Mouse (Mus musculus) CH12.LX (cell line): Measurements from ENCODE around the gene Cabp1. TPM values are rescaled to one million over a fixed set of nuclear protein-coding genes. Genes with fewer than 3 reads are reported as not detected.
A peak's percentile ranks its signal among the peaks of the same experiment; 100 is the strongest.

Experiments used
- DNase-seq: peaks from one replicate; pipeline ENCODE4 v3.0.0-alpha.2; 2013; ENCODE audit errors: extremely low read depth
- H3K27ac ChIP-seq: 2 replicates; pipeline ENCODE4 v1.5.1; 2012; ENCODE audit warnings: low read depth, mild to moderate bottlenecking, control low read depth, moderate library complexity; ENCODE audit not compliant: insufficient read depth
- H3K27me3 ChIP-seq: replicated peaks from 2 replicates; pipeline ENCODE3; 2012; ENCODE audit warnings: inconsistent platforms
- H3K36me3 ChIP-seq, 2 experiments: replicated peaks in 1 of 2; 2 replicates each; pipeline versions ENCODE3 to v1.6.1; 2012; ENCODE audit warnings: inconsistent platforms in 1 of 2, low read length in 1 of 2, mild to moderate bottlenecking in 1 of 2, mixed read lengths in 1 of 2, moderate library complexity in 1 of 2; ENCODE audit not compliant: control insufficient read depth in 1 of 2, insufficient read depth in 1 of 2
- H3K4me1 ChIP-seq, 2 experiments: 2 replicates each; pipeline ENCODE4 v1.6.1; 2012; ENCODE audit warnings: inconsistent platforms in 1 of 2, moderate library complexity in 1 of 2; ENCODE audit not compliant: insufficient read depth in 2 of 2, control insufficient read depth in 1 of 2
- H3K4me2 ChIP-seq: 2 replicates; pipeline ENCODE4 v1.6.1; 2012; ENCODE audit warnings: low read depth, mild to moderate bottlenecking, control low read depth; ENCODE audit not compliant: poor library complexity, insufficient read depth, severe bottlenecking
- H3K4me3 ChIP-seq, 3 experiments: fragments of 150-350 bp in 1 of 3; sonication (generic) in 1 of 3; replicated peaks in 1 of 3; 2 replicates each; pipeline versions ENCODE3 to v1.5.1; 2011 to 2012; ENCODE audit warnings: low read depth in 2 of 3, low read length in 2 of 3, mild to moderate bottlenecking in 2 of 3, moderate library complexity in 2 of 3, control low read depth in 1 of 3, improper control_type of control experiment in 1 of 3, inconsistent platforms in 1 of 3, mixed read lengths in 1 of 3; ENCODE audit not compliant: poor library complexity in 1 of 3
- H3K79me2 ChIP-seq: replicated peaks from 2 replicates; pipeline ENCODE4 v1.6.1; 2012; ENCODE audit warnings: mild to moderate bottlenecking, moderate library complexity; ENCODE audit not compliant: control insufficient read depth, poor library complexity, insufficient read depth, severe bottlenecking; ENCODE audit errors: extremely low read depth
- H3K9ac ChIP-seq: 2 replicates; pipeline ENCODE4 v1.6.1; 2012; ENCODE audit warnings: low read depth, mild to moderate bottlenecking, control low read depth, moderate library complexity; ENCODE audit not compliant: insufficient read depth
- H3K9me3 ChIP-seq: replicated peaks from 2 replicates; pipeline ENCODE3; 2012; ENCODE audit warnings: low read length, inconsistent platforms, mixed read lengths
- CHD1 ChIP-seq: IDR thresholded peaks from 2 replicates; pipeline ENCODE4 v1.6.1; 2012; ENCODE audit warnings: low read depth, low read length, improper control_type of control experiment, inconsistent platforms
- CTCF ChIP-seq, 2 experiments: IDR thresholded peaks in 1 of 2; conservative IDR thresholded peaks in 1 of 2; 2 replicates each; pipeline ENCODE4 v1.5.1; 2011 to 2012; ENCODE audit warnings: low read depth in 2 of 2, low read length in 2 of 2, improper control_type of control experiment in 1 of 2, inconsistent platforms in 1 of 2, mild to moderate bottlenecking in 1 of 2, moderate library complexity in 1 of 2
- E2F4 ChIP-seq: IDR thresholded peaks from 2 replicates; pipeline ENCODE4 v1.6.1; 2011; ENCODE audit warnings: low read depth, low read length, improper control_type of control experiment; ENCODE audit not compliant: insufficient replicate concordance
- EP300 ChIP-seq: IDR thresholded peaks from 2 replicates; pipeline ENCODE4 v1.6.1; 2011; ENCODE audit warnings: low read length, improper control_type of control experiment
- ETS1 ChIP-seq: conservative IDR thresholded peaks from 2 replicates; pipeline ENCODE4 v1.6.1; 2012; ENCODE audit warnings: low read depth, mild to moderate bottlenecking, inconsistent platforms, low read length, improper control_type of control experiment, moderate library complexity
- GABPA ChIP-seq: IDR thresholded peaks from 2 replicates; pipeline ENCODE4 v1.6.1; 2012; ENCODE audit warnings: low read depth, low read length, improper control_type of control experiment, inconsistent platforms; ENCODE audit not compliant: insufficient replicate concordance
- KAT2A ChIP-seq: IDR thresholded peaks from 2 replicates; pipeline ENCODE4 v1.6.1; 2012; ENCODE audit warnings: low read length, improper control_type of control experiment, inconsistent platforms; ENCODE audit not compliant: insufficient replicate concordance
- MAFK ChIP-seq: IDR thresholded peaks from 2 replicates; pipeline ENCODE4 v1.6.1; 2011; ENCODE audit warnings: low read length, improper control_type of control experiment; ENCODE audit not compliant: insufficient replicate concordance
- MAZ ChIP-seq: IDR thresholded peaks from 2 replicates; pipeline ENCODE4 v1.6.1; 2012; ENCODE audit warnings: low read depth, mild to moderate bottlenecking, inconsistent platforms, low read length, improper control_type of control experiment, moderate library complexity
- MXI1 ChIP-seq: IDR thresholded peaks from 2 replicates; pipeline ENCODE4 v1.6.1; 2011; ENCODE audit warnings: mild to moderate bottlenecking, low read depth, low read length, improper control_type of control experiment
- MYC ChIP-seq: IDR thresholded peaks from 2 replicates; pipeline ENCODE4 v1.6.1; 2011; ENCODE audit warnings: low read depth, mild to moderate bottlenecking, improper control_type of control experiment, low read length
- POLR2A ChIP-seq: IDR thresholded peaks from 2 replicates; pipeline ENCODE4 v1.6.1; 2011; ENCODE audit warnings: low read depth, mild to moderate bottlenecking, improper control_type of control experiment, low read length
- POLR2AphosphoS2 ChIP-seq: IDR thresholded peaks from 2 replicates; pipeline ENCODE4 v1.6.1; 2011; ENCODE audit warnings: low read depth, low read length, improper control_type of control experiment
- RAD21 ChIP-seq: IDR thresholded peaks from 2 replicates; pipeline ENCODE4 v1.6.1; 2011; ENCODE audit warnings: low read depth, mild to moderate bottlenecking, low read length, improper control_type of control experiment, moderate library complexity
- USF2 ChIP-seq: conservative IDR thresholded peaks from 2 replicates; pipeline ENCODE4 v1.6.1; 2011; ENCODE audit warnings: low read depth, low read length, improper control_type of control experiment
- ZC3H11A ChIP-seq: IDR thresholded peaks from 2 replicates; pipeline ENCODE4 v1.6.1; 2012; ENCODE audit warnings: low read depth, mild to moderate bottlenecking, inconsistent platforms, low read length, improper control_type of control experiment
- ZMIZ1 ChIP-seq: IDR thresholded peaks from 2 replicates; pipeline ENCODE4 v1.6.1; 2012; ENCODE audit warnings: low read depth, mild to moderate bottlenecking, inconsistent platforms, low read length, improper control_type of control experiment
- dilution Hi-C: fragments of 300-500 bp; cut with MboI; formaldehyde crosslinking; loops from 2 replicates; pipeline ENCODE4 v1.14.3; 2020; ENCODE audit warnings: low sequenced_read_pairs; ENCODE audit not compliant: extremely low pct_unique_long_range_greater_than_20kb, extremely low pct_ligation_motif_present
- in situ Hi-C: fragments of 300-500 bp; cut with MboI; formaldehyde crosslinking; loops from 3 replicates; pipeline ENCODE4 v1.14.3; 2019; ENCODE audit warnings: low sequenced_read_pairs, low pct_ligation_motif_present, low pct_unique_long_range_greater_than_20kb, mixed read lengths
- polyA plus RNA-seq: library from polyadenylated mRNA; unstranded; fragments of >175 nt; gene quantifications from 2 replicates; pipeline ENCODE4 v1.2.1, GENCODE M21; 2012; ENCODE audit warnings: low read depth; ENCODE audit not compliant: insufficient read length
- total RNA-seq, 2 experiments: library from RNA; depleted of rRNA; stranded (reverse); fragments of 300-350 nt in 1 of 2; fragments of >200 nt in 1 of 2; gene quantifications; 2 replicates each; pipeline ENCODE4 v1.2.3; 2012 to 2014

Cabp1 gene
- total and polyA plus RNA-seq, 3 experiments = 0.59 to 1.8 (median 1.7) TPM

DNA sequence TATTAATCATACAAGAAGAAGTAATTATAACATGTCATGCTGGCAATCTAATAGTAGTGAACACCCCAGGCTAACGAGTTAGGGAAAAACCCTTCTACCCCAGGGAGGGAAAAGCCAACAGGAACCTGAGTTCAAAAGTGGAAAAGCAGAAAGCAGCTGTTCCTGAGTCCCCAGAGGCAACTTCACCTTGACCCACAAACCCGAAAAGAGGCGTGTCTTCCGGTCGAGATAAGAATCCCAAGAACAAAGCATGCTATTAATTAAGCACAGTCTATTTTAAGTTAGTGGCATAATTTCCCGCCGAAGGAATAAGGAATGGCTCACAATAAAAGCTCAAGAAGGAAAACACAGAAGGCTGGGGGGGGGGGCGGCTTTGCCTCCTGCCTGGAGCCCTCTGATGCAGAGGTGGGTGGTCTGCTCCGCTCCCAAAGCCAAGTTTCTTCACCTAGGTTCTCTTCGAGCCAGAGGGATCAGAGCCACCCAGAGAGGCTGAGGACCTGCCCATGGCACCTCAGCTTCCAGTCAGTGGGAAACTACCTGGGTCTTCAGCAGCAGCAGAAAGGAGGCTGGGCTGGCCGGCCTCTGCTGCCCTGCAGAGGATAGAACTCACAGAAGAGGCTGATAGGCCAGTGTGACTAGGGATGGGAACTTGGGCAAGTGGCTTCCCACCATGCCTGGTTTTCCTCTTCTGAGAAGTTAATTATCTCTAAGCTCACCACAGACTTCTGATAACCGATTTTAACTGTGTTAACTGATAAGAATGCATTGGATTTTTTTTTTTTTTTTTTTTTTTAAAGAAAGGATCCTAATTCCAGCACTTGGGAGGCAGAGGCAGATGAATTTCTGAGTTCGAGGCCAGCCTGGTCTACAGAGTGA is 32.9 kb downstream of the Cabp1 start:
- Histone ChIP-seq H3K36me3 (no peaks in the 10 kb centered on the region), H3K4me1 (peaks cover 3 to 32% of the 10 kb centered on the region in 2 experiments; a peak in 3 of 4 replicates), H3K9me3 (no peaks in the 10 kb centered on the region), H3K27ac (no peak overlapping the region), H3K4me2 (no peak overlapping the region), H3K79me2 (peaks cover 16% of the 10 kb centered on the region), H3K27me3 (no peaks in the 10 kb centered on the region), H3K9ac (no peak overlapping the region), H3K4me3 (peak overlapping the region in 1 of 3 experiments; percentile 39)
- peak; percentile 46 for TF ChIP-seq ETS1
- no peak for TF ChIP-seq POLR2AphosphoS2
- dilution Hi-C loops (no loop called here), in situ Hi-C loops (no loop called here)
- DNase-seq = peak; percentile 33

- Histone ChIP-seq H3K9me3 (no peaks in the 10 kb centered on the region), H3K27me3 (no peaks in the 10 kb centered on the region), H3K36me3 (peaks cover 0 to 1% of the 10 kb centered on the region in 2 experiments), H3K9ac (no peak overlapping the region), H3K4me3 (peak overlapping the region in 1 of 3 experiments; percentile 39), H3K27ac (no peak overlapping the region), H3K4me1 (peaks cover 5 to 32% of the 10 kb centered on the region in 2 experiments; a peak in 3 of 4 replicates), H3K79me2 (peaks cover 23% of the 10 kb centered on the region), H3K4me2 (no peak overlapping the region)
- no peak for DNase-seq
- TF ChIP-seq POLR2A = 0 out of 2 replicates have a peak, but pooled peaks have one; percentile 14
- TF ChIP-seq MAFK = no peak
- TF ChIP-seq MYC = 0 out of 2 replicates have a peak, but pooled peaks have one; percentile 24
- dilution Hi-C loops (no loop called here), in situ Hi-C loops (no loop called here)
These were observed 33.5 kb downstream of the Cabp1 start for GRCm38 (mm10) chr5:115160655-115161054.

- H3K9me3 ChIP-seq = no peaks in the 10 kb centered on the region
- no peaks in the 10 kb centered on the region for H3K27me3 ChIP-seq
- in situ Hi-C loops = no loop called here
- peaks cover 0 to 12% of the 10 kb centered on the region in 2 experiments for H3K36me3 ChIP-seq
- H3K27ac ChIP-seq = no peak overlapping the region
- dilution Hi-C loops = no loop called here
- TF ChIP-seq USF2 = no peak
- no peak for TF ChIP-seq ZMIZ1
- no peak for TF ChIP-seq KAT2A
- TF ChIP-seq GABPA = no peak
- TF ChIP-seq RAD21 = no peak
- no peak for TF ChIP-seq CHD1
- no peak for TF ChIP-seq EP300
- no peak for TF ChIP-seq CTCF (conservative IDR thresholded peaks at IDR 0.05 in 1 of 2, IDR thresholded peaks at IDR 0.05 in 1 of 2; ENCODE audit: low read depth in 2 of 2, low read length in 2 of 2)
- no peak for TF ChIP-seq E2F4
- TF ChIP-seq MXI1 = no peak
- no peak for TF ChIP-seq POLR2AphosphoS2
- no peak for TF ChIP-seq POLR2A
- TF ChIP-seq MAZ = no peak
- TF ChIP-seq ZC3H11A = no peak
- peaks cover 11 to 46% of the 10 kb centered on the region in 2 experiments for H3K4me1 ChIP-seq
- H3K4me2 ChIP-seq = peak overlapping the region; percentile 85
- peaks cover 38% of the 10 kb centered on the region for H3K79me2 ChIP-seq
- DNase-seq = no peak
- peak overlapping the region; percentile 77 to 98 (median 91) for H3K4me3 ChIP-seq
- H3K9ac ChIP-seq = peak overlapping the region; percentile 93
These were observed 35.0 kb downstream of the Cabp1 start for GRCm38 (mm10) chr5:115159165-115159564.
